Mouse (Mus musculus) erythroblast, embryonic 14.5 days (primary cell): ENCODE measurements around the gene Wars. TPM values are rescaled to one million over a fixed set of nuclear protein-coding genes. Genes with fewer than 3 reads are reported as not detected.

Experiments used
- H3K27me3 ChIP-seq: 2 replicates; pipeline ENCODE4 v1.6.1; 2012; ENCODE audit warnings: inconsistent platforms; ENCODE audit not compliant: control insufficient read depth
- H3K36me3 ChIP-seq: 2 replicates; pipeline ENCODE4 v1.6.1; 2012; ENCODE audit warnings: mild to moderate bottlenecking, inconsistent platforms; ENCODE audit not compliant: control insufficient read depth
- H3K4me1 ChIP-seq: 2 replicates; pipeline ENCODE4 v1.6.1; 2012; ENCODE audit warnings: inconsistent platforms; ENCODE audit not compliant: control insufficient read depth
- H3K4me3 ChIP-seq: replicated peaks from 2 replicates; pipeline ENCODE3; 2012; ENCODE audit warnings: moderate library complexity, mild to moderate bottlenecking, inconsistent platforms
- H3K9me3 ChIP-seq: 2 replicates; pipeline ENCODE4 v1.6.1; 2012; ENCODE audit warnings: low read length, inconsistent platforms, mixed read lengths; ENCODE audit not compliant: control insufficient read depth
- GATA1 ChIP-seq: IDR thresholded peaks from 2 replicates; pipeline ENCODE4 v1.6.1; 2012; ENCODE audit warnings: low read length, inconsistent platforms, mixed read lengths
- TAL1 ChIP-seq: IDR thresholded peaks from 3 replicates; pipeline ENCODE4 v1.6.1; 2012; ENCODE audit warnings: low read length, inconsistent platforms, mixed read lengths
- polyA plus RNA-seq: library from polyadenylated mRNA; stranded (reverse); fragments of >175 nt; gene quantifications from 2 replicates; pipeline ENCODE4 v1.2.3, GENCODE M21; 2012

Wars gene
- polyA plus RNA-seq, 1 experiment: 1.4 TPM

- no peaks in the 10 kb centered on the region for H3K9me3 ChIP-seq
- peaks cover 6% of the 10 kb centered on the region for H3K36me3 ChIP-seq
- TF ChIP-seq GATA1 (no peak), TAL1 (no peak)
- H3K4me1 ChIP-seq: peaks cover 7% of the 10 kb centered on the region
- no peak overlapping the region for H3K4me3 ChIP-seq
- H3K27me3 ChIP-seq: no peaks in the 10 kb centered on the region
These were observed 7.4 kb upstream of the Wars start for GRCm38 (mm10) chr12:108901346-108901745.

- no peaks in the 10 kb centered on the region for H3K9me3 ChIP-seq
- H3K4me3 ChIP-seq: no peak overlapping the region
- H3K36me3 ChIP-seq: peaks cover 10% of the 10 kb centered on the region
- H3K4me1 ChIP-seq: peaks cover 33% of the 10 kb centered on the region
- H3K27me3 ChIP-seq: no peaks in the 10 kb centered on the region
- TF ChIP-seq GATA1 (no peak), TAL1 (no peak)
These were observed 2.0 kb upstream of the Wars start for GRCm38 (mm10) chr12:108896006-108896405.

GRCm38 (mm10) chr12:108894432-108894816 lies 450 bp upstream of the Wars start:
- Histone ChIP-seq H3K27me3 (no peaks in the 10 kb centered on the region), H3K4me1 (peaks cover 34% of the 10 kb centered on the region), H3K36me3 (peaks cover 23% of the 10 kb centered on the region), H3K4me3 (peak overlapping the region; percentile 91), H3K9me3 (no peaks in the 10 kb centered on the region)
- TF ChIP-seq GATA1 (no peak), TAL1 (no peak)

- no peak for TF ChIP-seq GATA1
- no peak for TF ChIP-seq TAL1
- Histone ChIP-seq H3K9me3 (no peaks in the 10 kb centered on the region), H3K4me3 (peak within 1 kb of the TSS; percentile 91), H3K27me3 (no peaks in the 10 kb centered on the region), H3K36me3 (peaks cover 32% of the 10 kb centered on the region), H3K4me1 (peaks cover 34% of the 10 kb centered on the region)
These were observed 822 bp downstream of the Wars start, which contains the start of gene Wdr25 for GRCm38 (mm10) chr12:108892989-108893714. Gene Wdr25, plus strand, starts transcription at chr12:108893631.

GRCm38 (mm10) chr12:108888632-108889031 lies 5.3 kb downstream of the Wars start:
- Histone ChIP-seq H3K9me3 (no peaks in the 10 kb centered on the region), H3K4me1 (peaks cover 18% of the 10 kb centered on the region), H3K36me3 (peaks cover 70% of the 10 kb centered on the region), H3K27me3 (no peaks in the 10 kb centered on the region), H3K4me3 (no peak overlapping the region)
- TF ChIP-seq TAL1: no peak
- no peak for TF ChIP-seq GATA1

GRCm38 (mm10) chr12:108887077-108887476 lies 6.9 kb downstream of the Wars start:
- H3K4me3 ChIP-seq: no peak overlapping the region
- H3K4me1 ChIP-seq: peaks cover 3% of the 10 kb centered on the region
- TF ChIP-seq TAL1: no peak
- peaks cover 86% of the 10 kb centered on the region for H3K36me3 ChIP-seq
- H3K9me3 ChIP-seq: no peaks in the 10 kb centered on the region
- H3K27me3 ChIP-seq: no peaks in the 10 kb centered on the region

GRCm38 (mm10) chr12:108885906-108886305 lies 8.1 kb downstream of the Wars start:
- TF ChIP-seq GATA1 (no peak), TAL1 (no peak)
- H3K9me3 ChIP-seq: no peaks in the 10 kb centered on the region
- no peaks in the 10 kb centered on the region for H3K27me3 ChIP-seq
- no peak overlapping the region for H3K4me3 ChIP-seq
- H3K4me1 ChIP-seq: peaks cover 1% of the 10 kb centered on the region; the same call in 1 of the 2 replicates
- H3K36me3 ChIP-seq: peaks cover 91% of the 10 kb centered on the region

- TF ChIP-seq GATA1: no peak
- TF ChIP-seq TAL1: no peak
These were observed 11.2 kb downstream of the Wars start for GRCm38 (mm10) chr12:108882776-108883175.

GRCm38 (mm10) chr12:108881192-108881591 lies 12.8 kb downstream of the Wars start:
- no peaks in the 10 kb centered on the region for H3K9me3 ChIP-seq
- H3K4me1 ChIP-seq: no peaks in the 10 kb centered on the region
- TF ChIP-seq GATA1 (no peak), TAL1 (no peak)
- peaks cover 86% of the 10 kb centered on the region for H3K36me3 ChIP-seq
- no peak overlapping the region for H3K4me3 ChIP-seq
- no peaks in the 10 kb centered on the region for H3K27me3 ChIP-seq

More at GRCm38 (mm10) chr12:108882776-108883175, 11.2 kb downstream of the Wars start:
- no peaks in the 10 kb centered on the region for H3K4me1 ChIP-seq
- no peak overlapping the region for H3K4me3 ChIP-seq
- H3K36me3 ChIP-seq: peaks cover 90% of the 10 kb centered on the region
- no peaks in the 10 kb centered on the region for H3K27me3 ChIP-seq
- H3K9me3 ChIP-seq: no peaks in the 10 kb centered on the region
